Mouse (Mus musculus): ENCODE measurements at regions not wholly inside any gene's neighbourhood (a gene's known extent, or its start where the extent isn't known, plus 50 kb on each side); places are given as distances from the start of the nearest gene placed in this dataset.
A peak's percentile ranks its signal among the peaks of the same experiment; 100 is the strongest.

GRCm38 (mm10) chr15:7459992-7460820 is 62.0 kb upstream of the Egflam start:
- DNase-seq = peak; percentile 68 to 74

GRCm38 (mm10) chr15:7462549-7462948 is 64.4 kb upstream of the Egflam start:
- no peak for DNase-seq

- no peak for DNase-seq
Measured at GRCm38 (mm10) chr15:7463444-7464350, 65.5 kb upstream of the Egflam start.

- no peak for DNase-seq
Measured at GRCm38 (mm10) chr15:7480211-7480610, 82.0 kb upstream of the Egflam start.

- no peak for DNase-seq
Measured at GRCm38 (mm10) chr15:7480792-7481210, 82.6 kb upstream of the Egflam start.

- DNase-seq = peak in 1 of 2 experiments; percentile 11
Measured at GRCm38 (mm10) chr15:7483686-7484085, 85.5 kb upstream of the Egflam start.

- DNase-seq = no peak
Measured at GRCm38 (mm10) chr15:7491091-7491490, 92.9 kb upstream of the Egflam start.

GRCm38 (mm10) chr15:7493126-7493669 is 95.0 kb upstream of the Egflam start:
- DNase-seq = no peak

GRCm38 (mm10) chr15:7497852-7498251 is 99.7 kb upstream of the Egflam start:
- no peak for DNase-seq

GRCm38 (mm10) chr15:7508535-7508934 is 110.3 kb upstream of the Egflam start:
- no peak for DNase-seq

- no peak for DNase-seq
Measured at GRCm38 (mm10) chr15:7514743-7515273, 116.6 kb upstream of the Egflam start.

- DNase-seq = no peak
Measured at GRCm38 (mm10) chr15:7521611-7522010, 123.4 kb upstream of the Egflam start.

GRCm38 (mm10) chr15:7522902-7523786 is 124.9 kb upstream of the Egflam start:
- DNase-seq = no peak

- peak; percentile 9 to 11 for DNase-seq
Measured at GRCm38 (mm10) chr15:7530959-7531588, 132.9 kb upstream of the Egflam start.

GRCm38 (mm10) chr15:7537858-7538257 is 139.7 kb upstream of the Egflam start:
- peak; percentile 7 to 10 for DNase-seq

- DNase-seq = no peak
Measured at GRCm38 (mm10) chr15:7553190-7553895, 155.1 kb upstream of the Egflam start.

GRCm38 (mm10) chr15:7554433-7554832 is 156.2 kb upstream of the Egflam start:
- DNase-seq = no peak

- DNase-seq = no peak
Measured at GRCm38 (mm10) chr15:7563279-7563678, 165.1 kb upstream of the Egflam start.

- DNase-seq = peak in 1 of 2 experiments; percentile 22
Measured at GRCm38 (mm10) chr15:7563726-7564125, 165.5 kb upstream of the Egflam start.

- DNase-seq = no peak
Measured at GRCm38 (mm10) chr15:7572221-7572620, 174.0 kb upstream of the Egflam start.
